Mouse (Mus musculus) cerebellum, postnatal 10 days (tissue): ENCODE data around the gene Macrod1.

Experiments used
- DNase-seq, 2 experiments: peaks; one replicate each; pipeline ENCODE4 v3.0.0; 2021; ENCODE audit warnings: mixed read lengths in 2 of 2

The Macrod1 gene

DNA sequence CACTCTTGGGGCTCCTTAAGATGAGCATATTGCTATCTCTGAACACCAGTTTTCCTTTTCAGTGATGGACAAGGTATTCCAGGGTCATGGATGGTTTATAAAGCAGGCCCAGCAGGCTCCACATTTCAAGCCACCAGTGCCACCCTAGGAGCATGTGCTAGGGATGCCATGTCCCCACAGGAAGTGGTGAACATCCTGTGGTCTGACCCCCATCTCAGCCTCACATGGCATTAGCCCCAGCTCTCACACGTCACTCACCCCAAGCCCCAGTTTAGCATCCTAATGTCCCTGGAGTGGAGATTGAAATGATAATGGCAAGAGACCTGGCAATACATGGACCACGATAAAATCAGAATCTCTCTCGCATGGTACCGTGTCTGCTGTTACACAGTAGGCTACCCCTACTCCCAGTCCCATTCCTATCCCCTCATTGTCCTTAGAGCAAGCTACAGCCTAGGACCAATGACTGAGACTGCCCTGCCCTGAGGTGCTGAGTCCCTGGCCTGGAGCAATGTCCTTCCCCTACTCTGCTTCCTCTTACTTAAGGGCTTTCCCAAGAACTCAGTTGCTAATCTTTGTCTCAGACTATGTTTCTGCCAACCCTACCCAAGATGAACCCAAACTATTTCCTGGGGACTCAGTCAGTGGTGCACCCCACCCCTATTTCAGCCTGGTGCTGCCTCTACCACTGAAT, 59.6 kb downstream of the Macrod1 start:
- DNase-seq: no peak

DNA sequence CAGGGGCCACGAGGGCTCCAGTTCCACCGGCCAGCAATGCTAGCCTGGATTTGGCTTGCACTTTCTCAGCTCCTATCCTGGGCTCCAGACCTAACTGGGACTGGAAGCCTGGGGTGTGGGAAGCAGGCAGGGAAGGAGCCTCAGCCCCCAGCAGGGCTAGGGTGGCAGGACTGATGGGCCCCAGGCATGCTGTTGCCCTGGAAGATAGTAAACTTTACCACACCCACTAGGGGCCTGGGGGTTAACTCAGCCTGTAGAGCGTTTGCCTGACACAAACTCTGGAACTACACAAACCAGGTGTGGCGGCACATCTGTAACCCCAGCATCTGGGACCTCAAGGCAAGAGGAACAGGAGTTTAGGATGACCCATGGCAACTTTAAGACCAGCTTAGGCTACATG, 60.5 kb downstream of the Macrod1 start:
- no peak for DNase-seq

DNA sequence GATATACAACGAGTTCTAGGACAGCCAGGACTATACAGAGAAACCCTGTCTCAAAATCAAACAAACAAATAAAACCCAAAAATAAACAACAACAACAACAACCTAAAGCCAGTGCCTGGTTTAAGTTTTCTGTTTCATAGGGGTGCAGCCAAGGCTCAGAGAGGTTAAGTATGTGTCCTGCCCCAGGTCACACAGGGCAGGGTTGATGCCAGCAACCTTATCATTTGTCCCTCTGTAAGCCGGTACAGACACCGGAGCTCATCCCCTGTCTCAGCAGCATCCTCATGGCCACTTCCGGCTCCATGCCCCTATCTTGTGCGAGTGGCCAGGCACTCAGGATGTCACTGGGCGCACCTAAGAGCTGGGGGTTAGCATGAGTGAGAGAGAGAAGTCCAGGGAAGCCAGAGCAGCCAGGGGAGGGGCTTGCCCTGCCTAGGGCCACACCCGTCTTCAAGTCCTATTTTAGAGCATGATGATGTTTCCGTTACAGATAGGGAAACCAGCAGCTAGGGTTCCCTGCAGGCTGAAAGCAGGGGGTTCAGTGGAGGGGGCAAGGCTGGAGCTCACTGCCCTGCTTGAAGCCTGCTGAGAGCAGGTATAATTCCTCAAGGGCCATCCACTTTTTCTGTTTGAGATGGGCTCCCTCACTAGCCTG, 61.2 kb downstream of the Macrod1 start:
- DNase-seq: no peak

DNA sequence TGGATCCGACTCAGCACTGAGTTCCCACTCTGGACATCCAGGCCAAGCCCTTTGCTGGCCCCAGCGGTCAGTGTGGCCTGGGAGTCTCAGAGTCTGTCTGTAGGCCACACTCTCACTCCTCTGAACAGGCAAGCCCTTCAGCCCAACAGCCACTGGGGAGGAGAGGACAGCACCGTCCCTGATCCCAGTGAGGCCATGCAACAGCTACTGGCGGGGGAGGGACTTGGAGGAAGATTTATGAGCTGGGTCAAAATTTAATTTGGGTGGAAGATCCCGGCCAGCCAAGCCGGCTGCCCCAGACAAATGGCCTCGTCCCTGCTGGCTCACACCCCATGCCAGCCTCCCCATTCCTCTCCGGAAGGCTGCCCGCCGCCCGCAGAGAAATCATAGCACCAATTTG, 64.6 kb downstream of the Macrod1 start:
- DNase-seq: peak; percentile 58 to 77

DNA sequence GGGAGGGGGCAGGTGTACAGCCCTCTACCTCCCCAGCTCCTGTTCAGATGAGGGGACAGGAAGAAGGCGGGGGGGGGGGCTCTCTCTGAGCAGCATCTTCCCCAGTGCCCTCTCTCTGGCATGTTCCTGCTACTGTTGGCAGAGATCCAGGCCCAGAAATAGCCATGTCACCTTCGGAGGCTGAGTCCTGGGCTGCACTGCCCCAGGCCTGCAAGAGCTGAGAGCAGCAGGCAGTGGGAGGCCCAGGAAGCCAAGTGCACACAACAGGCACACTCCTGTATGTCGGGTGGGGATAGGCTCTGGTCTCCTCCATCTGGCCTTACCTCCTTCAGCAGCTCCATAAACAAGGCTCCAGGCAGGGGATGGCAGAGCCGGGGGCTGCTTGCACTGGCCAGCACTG, 65.7 kb downstream of the Macrod1 start:
- peak; percentile 71 to 72 for DNase-seq

DNA sequence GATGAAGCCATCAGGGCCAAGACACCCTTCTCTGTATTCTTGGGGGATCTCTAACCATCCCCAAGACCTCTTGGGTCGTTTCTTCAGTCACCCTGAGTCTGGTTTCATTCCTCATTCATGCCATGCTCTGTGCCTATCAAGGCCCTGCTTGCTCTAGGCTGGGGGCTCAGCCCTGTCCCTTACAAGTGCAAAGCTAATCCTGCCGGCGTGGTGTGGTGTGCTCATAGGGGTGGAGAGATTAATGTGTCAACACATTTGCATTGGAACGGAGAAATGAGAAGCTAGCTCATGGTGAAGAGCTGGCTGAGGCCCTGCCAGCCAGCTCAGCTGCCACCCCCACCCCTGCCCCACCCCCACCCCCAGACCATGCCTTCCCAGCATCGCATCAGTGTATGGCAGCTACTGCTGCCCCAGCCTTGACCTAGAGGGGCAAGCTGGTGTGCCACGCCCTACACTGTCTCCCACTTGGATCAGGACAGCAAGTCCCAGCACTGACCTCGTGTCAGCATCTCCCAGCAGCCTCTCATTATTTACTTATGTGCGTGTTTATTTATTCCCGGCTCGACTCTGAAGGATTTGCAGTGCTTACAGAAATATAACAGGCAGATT, 66.2 kb downstream of the Macrod1 start:
- no peak for DNase-seq

DNA sequence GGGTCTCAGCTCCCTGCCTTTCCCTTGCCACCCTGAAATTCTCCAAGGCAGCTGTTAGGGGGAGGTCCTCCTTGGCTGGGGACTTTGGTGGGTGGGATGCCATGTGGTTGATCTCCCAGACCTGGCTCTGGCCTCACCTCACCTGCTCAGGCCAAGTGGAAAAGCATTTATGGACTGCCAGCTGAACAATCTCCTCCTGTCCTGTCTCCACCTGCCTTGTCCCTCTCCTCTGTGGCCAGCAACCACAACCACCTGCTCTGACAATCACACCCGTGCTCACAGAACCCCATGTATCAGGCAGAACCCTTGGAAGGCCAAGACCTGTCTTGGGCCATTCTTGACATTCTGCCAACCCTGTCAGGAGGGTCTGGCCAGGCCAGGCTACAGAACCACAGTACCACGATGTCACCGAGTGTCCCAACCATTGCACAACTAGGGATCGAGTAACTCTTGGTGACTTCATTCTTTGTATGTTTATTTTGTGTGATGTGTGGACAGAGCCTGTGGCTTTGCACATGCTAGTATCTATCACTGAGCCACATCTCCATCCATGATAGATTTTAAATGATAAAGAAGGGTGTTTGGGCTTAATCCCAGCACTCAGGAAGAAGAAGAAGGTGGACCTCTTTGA, 69.0 kb downstream of the Macrod1 start:
- no peak for DNase-seq

DNA sequence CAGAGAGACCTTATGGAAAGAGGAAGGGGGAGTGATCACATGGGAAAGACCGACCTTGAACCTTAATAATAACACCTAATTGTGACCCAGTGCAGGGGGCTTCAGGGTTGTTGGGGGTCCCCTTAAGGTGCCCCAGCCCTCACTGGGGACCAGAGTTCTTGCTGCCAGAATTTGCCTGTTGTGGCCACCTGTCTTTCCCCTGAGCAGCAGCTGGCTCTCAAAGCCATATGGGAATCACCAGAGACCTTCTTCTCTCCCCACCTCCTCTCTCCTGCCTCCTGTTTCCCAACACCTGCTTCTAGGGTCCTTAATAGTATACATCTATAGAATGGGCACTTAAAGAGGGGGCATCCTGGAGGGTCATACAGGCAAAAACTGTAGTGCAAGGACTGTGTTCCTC, 69.6 kb downstream of the Macrod1 start:
- DNase-seq: no peak

DNA sequence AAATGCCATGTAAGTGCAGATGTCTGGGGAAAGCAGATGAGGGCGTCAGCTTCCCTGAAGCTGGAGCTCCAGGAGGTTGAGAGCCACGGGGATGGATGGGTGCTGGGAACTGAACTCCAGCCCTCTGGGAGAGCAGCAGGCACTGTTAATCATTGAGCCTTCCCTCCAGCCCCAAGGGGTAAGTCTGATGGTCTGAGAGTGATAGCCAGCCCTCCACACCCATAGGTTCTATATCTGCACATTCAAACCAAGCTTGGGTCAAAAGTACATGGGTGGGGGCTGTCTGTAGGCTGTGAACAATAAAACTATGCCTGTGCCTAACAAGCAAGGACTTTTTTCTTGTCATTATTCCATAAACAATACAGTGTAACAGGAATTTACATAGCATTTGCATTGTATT, 70.3 kb downstream of the Macrod1 start:
- no peak for DNase-seq

DNA sequence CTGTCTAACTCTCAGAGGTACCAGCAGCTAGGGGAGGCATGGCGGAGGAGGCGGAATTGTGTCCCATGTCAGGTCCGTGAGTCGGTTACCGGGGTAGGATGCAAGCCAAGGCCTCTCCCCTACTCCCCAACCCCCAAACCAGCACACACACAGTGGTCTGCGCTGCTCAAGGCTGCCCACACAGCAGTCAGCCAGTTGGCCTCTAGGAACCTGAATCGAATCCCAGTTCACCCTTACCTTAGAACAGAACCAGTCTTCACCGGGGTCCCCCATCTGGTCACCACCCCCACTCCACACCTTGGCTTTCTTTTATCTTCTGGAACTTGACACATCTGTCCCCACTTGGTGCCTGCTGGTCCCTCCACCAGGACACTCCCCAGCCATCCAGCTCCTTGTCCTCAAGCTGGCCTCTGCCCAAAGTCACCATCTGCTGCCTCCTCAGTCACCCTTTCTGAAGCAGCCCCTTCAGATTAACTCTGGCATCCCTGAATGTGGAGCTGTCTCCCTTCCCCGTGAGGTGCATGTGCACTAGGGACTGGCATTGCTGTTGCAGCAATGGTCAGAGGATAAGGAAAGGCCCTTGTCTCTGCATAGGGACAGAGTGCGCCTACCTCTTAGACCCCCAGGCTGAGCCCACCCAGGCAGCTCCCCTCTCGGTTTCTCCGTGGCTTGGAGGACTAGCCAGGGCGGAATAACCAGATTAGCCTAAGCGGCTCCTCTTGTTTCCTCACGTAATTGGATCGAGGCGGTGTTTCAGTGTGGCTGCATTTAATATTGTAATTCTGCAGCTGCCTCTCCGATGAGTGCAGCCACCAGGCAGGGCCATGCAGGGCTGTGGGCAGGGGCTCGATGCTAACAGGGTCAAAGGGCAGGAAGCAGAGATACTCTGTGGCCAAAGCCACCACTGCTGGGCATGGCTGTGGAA, 72.2 kb downstream of the Macrod1 start:
- peak; percentile 90 to 94 for DNase-seq

DNA sequence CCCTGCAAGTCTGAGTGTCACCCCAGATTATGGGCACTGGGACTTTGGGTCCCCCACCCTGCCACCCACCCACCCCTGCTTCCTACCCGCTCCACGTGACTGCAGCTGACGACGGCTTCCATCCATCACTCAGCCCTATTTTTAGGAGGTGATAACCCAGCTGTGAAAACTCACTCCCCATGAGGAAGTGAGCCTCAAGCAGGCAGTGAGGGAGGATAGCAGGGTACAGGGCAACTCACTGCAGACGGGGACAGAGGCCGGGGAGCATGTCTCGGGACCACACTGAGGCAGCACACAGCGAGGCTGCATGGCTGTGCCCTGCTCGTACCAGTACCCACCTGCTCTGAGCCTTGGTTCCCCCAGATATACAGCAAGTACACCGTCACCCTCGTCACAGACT, 73.7 kb downstream of the Macrod1 start:
- no peak for DNase-seq

DNA sequence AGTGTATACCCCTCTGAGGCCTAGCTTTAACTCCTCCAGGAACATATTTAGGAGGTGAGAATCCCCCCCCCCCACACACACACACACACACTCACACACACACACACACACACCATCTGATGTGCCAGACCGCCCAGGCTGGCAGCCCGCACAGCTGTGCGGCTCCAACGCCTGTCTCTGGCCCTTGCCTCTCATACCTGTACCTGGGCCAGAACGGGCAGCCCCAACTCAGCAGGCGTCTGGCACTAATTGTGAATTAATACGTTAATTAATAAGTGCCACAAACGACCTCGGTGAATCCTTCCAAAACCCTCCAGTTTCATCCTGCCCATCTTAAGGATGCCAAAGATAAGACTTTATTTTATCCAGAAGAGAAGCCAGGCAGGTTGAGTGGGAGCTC, 76.8 kb downstream of the Macrod1 start:
- peak; percentile 68 to 69 for DNase-seq

DNA sequence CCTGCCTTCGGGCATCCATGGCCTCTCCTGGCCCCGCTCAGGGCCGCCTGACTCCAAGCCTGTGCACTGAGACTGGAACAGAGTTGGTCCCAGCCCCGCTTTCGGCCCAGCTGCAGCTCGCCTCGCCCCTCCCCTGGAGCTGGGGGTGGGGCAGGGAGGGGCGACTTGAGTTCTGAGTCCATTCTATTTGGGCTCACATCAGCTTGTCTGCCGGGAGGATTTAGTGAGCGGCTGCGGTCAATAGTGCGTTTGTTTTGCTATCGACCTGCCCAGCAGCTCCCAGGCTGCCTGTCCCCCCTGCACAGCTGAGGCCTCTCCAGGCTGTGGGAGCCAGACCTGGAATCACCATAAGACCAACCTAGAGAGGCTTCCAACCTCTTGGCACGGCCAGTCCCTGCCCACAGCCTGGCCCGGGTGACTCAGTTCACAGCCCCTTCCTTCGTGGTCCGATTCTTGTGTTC, 78.1 kb downstream of the Macrod1 start:
- DNase-seq: no peak

DNA sequence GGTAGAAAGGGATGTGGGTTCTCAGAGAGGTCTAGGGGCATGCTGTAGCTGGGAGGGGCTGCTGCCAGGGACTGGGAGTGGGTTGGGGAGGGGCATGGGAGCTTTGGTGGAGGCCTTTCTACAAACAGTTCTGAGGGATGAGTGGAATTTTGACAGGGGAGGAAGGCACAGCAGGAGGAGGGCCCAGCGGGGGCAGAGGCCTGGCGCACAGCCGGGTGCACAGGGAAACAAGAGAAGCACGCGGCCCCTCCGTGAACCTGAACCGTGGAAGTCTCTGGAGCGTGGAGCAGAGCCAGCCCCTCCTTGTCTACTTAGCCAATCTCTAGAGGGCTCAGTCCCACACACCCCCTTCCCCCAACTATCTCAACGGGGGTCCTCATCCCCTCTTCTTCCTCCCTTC, 78.9 kb downstream of the Macrod1 start:
- DNase-seq: peak; percentile 54 to 61

DNA sequence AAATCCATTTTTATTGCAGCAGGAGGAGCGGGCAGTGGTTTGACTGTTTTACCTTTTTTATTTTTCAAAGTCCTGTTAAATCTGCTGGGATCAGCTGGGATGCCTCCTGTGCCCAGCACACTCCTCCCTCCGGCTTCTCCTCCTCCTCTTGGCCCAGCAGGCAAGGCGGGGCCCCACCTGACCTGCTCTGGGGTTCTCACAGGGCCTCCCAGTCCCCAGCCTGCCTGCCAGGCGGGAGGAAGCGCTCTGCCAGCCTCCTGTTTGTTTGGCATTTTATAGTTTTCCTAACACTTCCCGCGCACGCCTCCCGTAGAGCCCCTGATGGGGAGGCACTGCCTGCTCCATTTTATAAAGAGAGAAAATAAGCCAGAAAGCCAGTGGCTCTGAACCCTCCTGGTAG, 79.4 kb downstream of the Macrod1 start:
- DNase-seq: peak; percentile 47 to 62

DNA sequence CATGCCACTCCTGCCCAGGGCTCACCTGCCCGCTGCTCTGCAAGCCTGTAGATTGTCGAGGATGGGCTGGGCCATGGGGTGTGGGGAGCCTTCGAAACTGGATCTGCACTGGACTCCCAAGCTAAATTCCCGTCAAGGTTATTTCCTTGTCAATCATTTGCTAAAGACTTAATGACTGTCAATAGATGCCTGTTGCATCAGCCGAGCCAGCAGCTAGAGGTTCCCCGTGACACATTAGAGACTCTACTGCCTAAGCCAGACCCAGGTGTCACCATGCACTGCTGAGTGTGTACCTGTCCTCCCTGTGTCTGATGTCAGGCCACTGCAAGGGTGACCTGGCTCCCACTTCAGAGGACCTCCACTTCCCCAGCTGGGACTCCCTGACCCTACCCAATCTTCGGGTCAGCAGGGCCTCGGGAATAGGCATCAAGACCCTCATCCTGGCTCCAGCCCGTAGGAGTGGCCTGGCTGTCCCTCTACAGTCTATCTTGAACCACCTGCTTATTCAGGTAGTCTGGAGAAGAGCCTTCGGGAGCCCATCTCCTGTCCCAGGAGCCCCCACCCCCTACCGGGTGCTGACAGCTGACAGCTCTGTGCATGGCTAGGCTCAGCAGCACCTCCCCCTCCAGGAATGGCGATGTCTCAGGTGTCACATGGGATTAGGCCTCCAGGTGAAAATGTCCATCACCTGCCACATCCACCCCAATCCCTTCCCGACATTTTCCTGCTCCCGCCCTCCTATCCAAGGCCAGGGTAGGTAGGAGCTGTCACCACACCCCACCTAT, 80.3 kb downstream of the Macrod1 start:
- no peak for DNase-seq

DNA sequence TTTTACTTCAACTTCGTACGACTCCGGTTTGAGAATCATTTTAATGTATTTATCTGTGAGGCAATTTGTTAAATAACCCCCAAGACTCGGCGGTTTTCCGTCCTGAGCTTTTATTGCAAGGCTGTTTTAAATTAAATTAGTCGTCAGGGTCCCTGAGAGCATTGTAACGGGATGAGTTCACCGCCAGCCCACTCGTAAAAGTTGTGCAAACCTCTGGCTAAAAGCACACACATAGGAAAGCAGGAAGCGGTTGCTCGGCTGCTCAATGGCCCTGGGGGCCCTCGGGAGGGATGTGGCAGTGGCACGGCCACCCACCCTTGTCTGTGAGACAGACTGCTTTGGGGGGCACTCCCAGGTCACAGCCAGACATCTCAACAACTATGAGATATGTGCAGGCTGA, 81.7 kb downstream of the Macrod1 start:
- no peak for DNase-seq

DNA sequence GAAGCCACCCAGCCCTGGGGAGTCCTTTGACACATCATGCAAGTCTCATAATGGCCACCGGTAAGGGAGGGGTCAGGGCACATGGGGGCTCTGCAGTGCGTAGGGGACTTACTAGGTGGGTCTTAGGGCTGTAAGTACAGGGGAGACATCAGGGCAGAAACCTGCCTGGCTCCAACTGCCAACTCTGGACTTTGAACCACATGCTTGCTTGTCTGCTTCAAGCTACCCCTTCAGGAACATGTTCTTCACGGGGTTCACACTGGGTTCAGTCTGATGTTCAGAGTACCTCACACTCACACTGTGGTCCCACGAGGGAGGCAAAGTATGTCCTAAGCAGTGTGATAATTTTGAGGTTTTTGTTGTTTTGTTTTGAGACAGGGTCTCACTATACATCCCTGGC, 82.7 kb downstream of the Macrod1 start:
- no peak for DNase-seq

DNA sequence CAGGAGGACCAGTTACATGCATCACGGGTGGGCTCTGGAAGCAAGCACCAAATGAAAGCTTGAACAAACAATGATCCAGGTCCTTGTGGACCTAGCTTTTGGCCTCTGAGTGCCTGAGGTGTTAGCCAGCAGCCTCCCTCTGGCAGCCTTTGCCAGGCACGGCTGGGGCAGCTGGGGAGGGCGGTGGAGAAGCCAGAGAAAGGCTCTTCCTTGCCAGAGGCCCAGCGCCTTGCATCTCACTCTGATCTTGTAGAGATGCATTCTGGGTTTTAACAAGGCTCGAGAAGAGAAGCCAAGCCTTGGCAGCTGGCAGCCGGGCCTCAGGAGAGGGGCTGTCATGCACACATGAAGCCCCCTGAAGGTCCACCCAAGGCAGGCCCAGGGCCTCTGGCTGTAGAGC, 83.8 kb downstream of the Macrod1 start:
- peak; percentile 75 to 86 for DNase-seq

DNA sequence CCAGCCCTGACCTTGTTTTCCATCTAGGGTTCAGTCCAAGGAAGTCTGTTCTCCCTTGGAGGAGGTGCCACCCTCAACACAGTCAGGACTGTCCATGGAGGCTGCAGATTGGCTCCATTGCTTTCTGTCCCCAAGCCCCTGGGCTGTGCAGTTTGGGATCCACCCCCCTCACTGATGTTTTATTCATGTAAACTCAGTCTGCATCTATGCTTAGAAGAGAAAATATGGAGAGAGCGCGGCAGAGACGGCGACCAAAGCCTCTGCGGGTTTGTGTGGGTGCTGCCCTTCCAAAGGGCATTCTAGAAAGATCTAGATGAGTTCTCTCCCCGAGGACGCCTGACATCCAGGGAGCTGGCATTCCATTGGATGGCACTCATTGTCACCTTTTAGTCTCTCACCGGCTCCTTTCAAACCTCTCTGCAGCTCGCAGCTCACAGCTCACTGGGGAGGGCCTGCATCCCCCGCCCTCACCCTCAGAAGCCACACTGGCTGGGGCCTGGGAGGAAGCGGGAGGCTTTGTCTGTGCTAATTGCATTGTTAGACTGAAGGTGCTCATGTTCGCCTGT, 84.3 kb downstream of the Macrod1 start:
- no peak for DNase-seq

DNA sequence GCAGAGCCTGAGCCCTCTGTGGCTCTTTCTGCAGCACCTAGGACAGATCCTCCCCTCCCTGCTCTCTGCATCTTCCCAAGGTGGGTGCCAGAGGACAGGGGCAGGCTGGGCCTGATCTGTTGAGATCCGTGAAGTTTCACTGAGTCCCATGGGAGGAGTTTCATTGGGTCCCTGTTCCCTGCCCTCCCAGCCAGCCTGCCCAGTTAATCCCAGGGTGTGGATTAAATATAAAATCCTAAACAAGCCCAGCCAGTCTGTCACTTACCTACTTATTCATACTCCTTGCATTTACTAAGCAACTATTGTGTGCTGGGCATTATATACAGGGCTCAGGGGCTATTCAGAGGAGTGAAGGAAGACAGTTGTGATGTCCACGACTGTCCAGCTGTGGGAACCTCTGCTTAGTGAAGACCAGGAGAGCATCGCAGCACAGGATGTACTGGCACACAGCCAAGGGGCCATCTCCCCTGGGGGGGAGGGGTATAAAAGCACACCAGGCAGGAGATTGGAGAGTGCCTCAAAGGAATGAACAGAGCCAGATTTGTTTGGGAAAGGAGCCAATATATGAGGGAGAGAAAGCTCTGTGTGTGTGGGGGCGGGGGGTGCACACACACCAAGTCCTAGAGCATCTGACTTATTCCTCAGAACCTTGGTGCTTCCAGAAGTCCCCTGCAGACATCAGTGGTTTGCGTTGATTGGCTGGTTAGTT, 85.8 kb downstream of the Macrod1 start:
- peak in 1 of 2 experiments; percentile 42 for DNase-seq
